Mouse (Mus musculus): Measurements from ENCODE around the gene Tmtc1. TPM values are rescaled to one million over a fixed set of nuclear protein-coding genes. Genes with fewer than 3 reads are reported as not detected.

Gene Tmtc1
- polyA plus RNA-seq (2016; fragmentation: Nextera tagmentation; extraction: Ambion mirVana): 2.4 and 3.2 TPM in 2 replicates

GRCm38 (mm10) chr6:148443726-148444701, at the start of gene Tmtc1:
Gene Tmtc1, minus strand, starts transcription at chr6:148444389.
- Histone ChIP-seq H3K9ac (replicated peaks) (peak within 1 kb of the TSS; percentile 73), H3K4me3 (peak within 1 kb of the TSS; percentile 74), H3K4me1 (peaks cover 30% of the 10 kb centered on the region), H3K9me3 (no peaks in the 10 kb centered on the region), H3K27ac (replicated peaks) (peak within 1 kb of the TSS; percentile 46), H3K27me3 (peaks cover 57% of the 10 kb centered on the region), H3K4me2 (replicated peaks) (peak within 1 kb of the TSS; percentile 95), H3K36me3 (no peaks in the 10 kb centered on the region)
- ATAC-seq (ENCODE audit: low FRiP score, low read depth): peak; percentile 88
- under 1% methylated on average over 82 of the region's 99 CpGs for WGBS

GRCm38 (mm10) chr6:148491849-148492248, 47.7 kb upstream of the Tmtc1 start:
- ATAC-seq (ENCODE audit: low FRiP score, low read depth): no peak
- 86% methylated on average over 5 of the region's 5 CpGs for WGBS
- no peaks in the 10 kb centered on the region for H3K9me3 ChIP-seq

GRCm38 (mm10) chr6:148486756-148487155, 42.6 kb upstream of the Tmtc1 start:
- Histone ChIP-seq H3K9me3 (no peaks in the 10 kb centered on the region), H3K4me1 (no peaks in the 10 kb centered on the region), H3K36me3 (no peaks in the 10 kb centered on the region), H3K9ac (replicated peaks) (no peak overlapping the region), H3K4me3 (no peak overlapping the region), H3K4me2 (replicated peaks) (no peak overlapping the region), H3K27ac (replicated peaks) (no peak overlapping the region), H3K27me3 (no peaks in the 10 kb centered on the region)
- 74% methylated on average over 2 of the region's 3 CpGs for WGBS
- no peak for ATAC-seq (ENCODE audit: low FRiP score, low read depth)

More at GRCm38 (mm10) chr6:148491849-148492248, 47.7 kb upstream of the Tmtc1 start:
- Histone ChIP-seq H3K4me1 (no peaks in the 10 kb centered on the region), H3K27me3 (no peaks in the 10 kb centered on the region), H3K4me2 (replicated peaks) (no peak overlapping the region), H3K9ac (replicated peaks) (no peak overlapping the region), H3K4me3 (no peak overlapping the region), H3K36me3 (no peaks in the 10 kb centered on the region), H3K27ac (replicated peaks) (no peak overlapping the region)

- ATAC-seq (ENCODE audit: low FRiP score, low read depth): no peak
- Histone ChIP-seq H3K27me3 (no peaks in the 10 kb centered on the region), H3K27ac (replicated peaks) (no peak overlapping the region), H3K9ac (replicated peaks) (no peak overlapping the region), H3K4me1 (peaks cover 4% of the 10 kb centered on the region; the same call in 1 of the 2 replicates), H3K4me3 (no peak overlapping the region), H3K4me2 (replicated peaks) (no peak overlapping the region), H3K9me3 (no peaks in the 10 kb centered on the region), H3K36me3 (no peaks in the 10 kb centered on the region)
Measured at GRCm38 (mm10) chr6:148481894-148482293, 37.7 kb upstream of the Tmtc1 start.

GRCm38 (mm10) chr6:148479671-148480237, 35.6 kb upstream of the Tmtc1 start:
- Histone ChIP-seq H3K4me3 (no peak overlapping the region), H3K27ac (replicated peaks) (no peak overlapping the region), H3K27me3 (no peaks in the 10 kb centered on the region), H3K36me3 (no peaks in the 10 kb centered on the region), H3K4me1 (peaks cover 4% of the 10 kb centered on the region; the same call in 1 of the 2 replicates), H3K9ac (replicated peaks) (no peak overlapping the region), H3K9me3 (no peaks in the 10 kb centered on the region), H3K4me2 (replicated peaks) (no peak overlapping the region)
- WGBS: 50% methylated on average over 2 of the region's 2 CpGs
- ATAC-seq (ENCODE audit: low FRiP score, low read depth): peak; percentile 47; the same call in 1 of the 2 replicates

- Histone ChIP-seq H3K9me3 (no peaks in the 10 kb centered on the region), H3K27me3 (0 out of 2 replicates have a peak, but pooled peaks cover 6% of the 10 kb centered on the region), H3K4me2 (replicated peaks) (no peak overlapping the region), H3K9ac (replicated peaks) (no peak overlapping the region), H3K4me3 (no peak overlapping the region), H3K27ac (replicated peaks) (no peak overlapping the region), H3K36me3 (no peaks in the 10 kb centered on the region), H3K4me1 (peaks cover 4% of the 10 kb centered on the region; the same call in 1 of the 2 replicates)
- 44% methylated on average over 6 of the region's 6 CpGs for WGBS
- no peak for ATAC-seq (ENCODE audit: low FRiP score, low read depth)
Measured at GRCm38 (mm10) chr6:148478350-148478749, 34.2 kb upstream of the Tmtc1 start.

- no peaks in the 10 kb centered on the region for H3K36me3 ChIP-seq
- H3K27ac ChIP-seq (replicated peaks): no peak overlapping the region
- no peak overlapping the region for H3K9ac ChIP-seq (replicated peaks)
- 0 out of 2 replicates have a peak, but pooled peaks cover 6% of the 10 kb centered on the region for H3K27me3 ChIP-seq
- H3K4me2 ChIP-seq (replicated peaks): no peak overlapping the region
- H3K4me1 ChIP-seq: no peaks in the 10 kb centered on the region
- H3K9me3 ChIP-seq: no peaks in the 10 kb centered on the region
- WGBS: 98% methylated on average over 3 of the region's 3 CpGs
- no peak for ATAC-seq (ENCODE audit: low FRiP score, low read depth)
- H3K4me3 ChIP-seq: no peak overlapping the region
Measured at GRCm38 (mm10) chr6:148472289-148472688, 28.1 kb upstream of the Tmtc1 start.

- ATAC-seq (ENCODE audit: low FRiP score, low read depth): no peak
- H3K27ac ChIP-seq (replicated peaks): no peak overlapping the region
- no peaks in the 10 kb centered on the region for H3K9me3 ChIP-seq
- 56% methylated on average over 2 of the region's 2 CpGs for WGBS
- no peaks in the 10 kb centered on the region for H3K27me3 ChIP-seq
- H3K36me3 ChIP-seq: no peaks in the 10 kb centered on the region
- no peak overlapping the region for H3K4me3 ChIP-seq
- no peak overlapping the region for H3K9ac ChIP-seq (replicated peaks)
- no peak overlapping the region for H3K4me2 ChIP-seq (replicated peaks)
- H3K4me1 ChIP-seq: no peaks in the 10 kb centered on the region
Measured at GRCm38 (mm10) chr6:148467924-148468389, 23.8 kb upstream of the Tmtc1 start.

GRCm38 (mm10) chr6:148467170-148467921, 23.2 kb upstream of the Tmtc1 start:
- Histone ChIP-seq H3K4me3 (no peak overlapping the region), H3K36me3 (no peaks in the 10 kb centered on the region), H3K4me2 (replicated peaks) (no peak overlapping the region), H3K9me3 (no peaks in the 10 kb centered on the region), H3K27ac (replicated peaks) (no peak overlapping the region), H3K4me1 (no peaks in the 10 kb centered on the region), H3K9ac (replicated peaks) (no peak overlapping the region), H3K27me3 (no peaks in the 10 kb centered on the region)
- WGBS: 38% methylated on average over 3 of the region's 3 CpGs
- peak; percentile 60; the same call in 1 of the 2 replicates for ATAC-seq (ENCODE audit: low FRiP score, low read depth)

GRCm38 (mm10) chr6:148459636-148460035, 15.4 kb upstream of the Tmtc1 start:
- WGBS: 75% methylated on average over 3 of the region's 3 CpGs
- Histone ChIP-seq H3K9ac (replicated peaks) (no peak overlapping the region), H3K4me1 (no peaks in the 10 kb centered on the region), H3K27ac (replicated peaks) (no peak overlapping the region), H3K4me2 (replicated peaks) (no peak overlapping the region), H3K9me3 (peaks cover 11% of the 10 kb centered on the region), H3K36me3 (no peaks in the 10 kb centered on the region), H3K27me3 (no peaks in the 10 kb centered on the region), H3K4me3 (no peak overlapping the region)
- ATAC-seq (ENCODE audit: low FRiP score, low read depth): no peak

- ATAC-seq (ENCODE audit: low FRiP score, low read depth): no peak
Measured at GRCm38 (mm10) chr6:148455470-148455869, 11.3 kb upstream of the Tmtc1 start.

More at GRCm38 (mm10) chr6:148455470-148455869, 11.3 kb upstream of the Tmtc1 start:
- Histone ChIP-seq H3K9ac (replicated peaks) (no peak overlapping the region), H3K4me1 (no peaks in the 10 kb centered on the region), H3K27me3 (no peaks in the 10 kb centered on the region), H3K36me3 (no peaks in the 10 kb centered on the region), H3K9me3 (peaks cover 11% of the 10 kb centered on the region), H3K4me2 (replicated peaks) (no peak overlapping the region), H3K27ac (replicated peaks) (no peak overlapping the region), H3K4me3 (no peak overlapping the region)
- 75% methylated on average over 4 of the region's 4 CpGs for WGBS

All from midbrain, embryonic 12.5 days (tissue).